Mouse (Mus musculus) layer of hippocampus, adult 9-11 months (tissue): ENCODE data around the gene Ttc7b.

Source experiments
- DNase-seq: peaks from one replicate; pipeline ENCODE4 v3.0.0; 2022

Gene Ttc7b

DNA sequence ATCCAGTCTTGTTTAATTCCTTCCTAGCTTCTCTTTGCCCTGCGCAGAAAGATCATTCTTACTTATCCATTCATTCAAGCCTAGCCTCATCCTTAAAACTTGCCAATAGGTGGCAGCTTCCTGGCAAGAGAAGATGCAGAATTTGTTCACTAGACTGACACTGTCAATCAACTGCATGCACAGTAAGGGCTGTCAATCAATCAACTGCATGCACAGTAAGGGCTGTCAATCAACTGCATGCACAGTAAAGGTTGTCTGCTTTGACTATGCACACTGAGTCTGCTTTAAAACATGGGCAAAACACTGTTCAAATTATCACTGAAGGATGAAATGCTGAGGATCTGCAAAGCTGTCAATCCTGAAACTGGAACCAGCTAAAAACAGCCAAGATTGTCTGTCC is 37.6 kb downstream of the Ttc7b start:
- DNase-seq, result no peak

DNA sequence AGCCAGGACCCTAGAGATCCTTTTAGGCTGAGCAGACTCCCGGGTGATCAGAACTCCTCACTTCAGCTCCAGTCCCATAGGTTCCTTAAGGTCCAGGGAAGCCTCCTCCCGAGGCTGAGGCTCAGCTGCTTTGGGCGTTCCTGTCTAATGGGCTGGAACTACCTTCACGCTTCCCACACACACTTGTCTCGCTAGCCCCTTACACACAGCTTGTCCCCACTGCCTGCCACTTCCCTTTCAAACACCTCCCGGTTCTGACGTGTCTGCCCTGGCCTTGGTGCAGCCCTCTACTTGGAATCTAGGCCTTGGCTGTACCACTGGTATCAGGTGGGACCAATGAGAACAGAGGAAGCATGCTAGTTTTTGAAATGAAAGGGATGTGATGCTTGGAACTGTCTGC is 38.4 kb downstream of the Ttc7b start:
- no peak for DNase-seq

DNA sequence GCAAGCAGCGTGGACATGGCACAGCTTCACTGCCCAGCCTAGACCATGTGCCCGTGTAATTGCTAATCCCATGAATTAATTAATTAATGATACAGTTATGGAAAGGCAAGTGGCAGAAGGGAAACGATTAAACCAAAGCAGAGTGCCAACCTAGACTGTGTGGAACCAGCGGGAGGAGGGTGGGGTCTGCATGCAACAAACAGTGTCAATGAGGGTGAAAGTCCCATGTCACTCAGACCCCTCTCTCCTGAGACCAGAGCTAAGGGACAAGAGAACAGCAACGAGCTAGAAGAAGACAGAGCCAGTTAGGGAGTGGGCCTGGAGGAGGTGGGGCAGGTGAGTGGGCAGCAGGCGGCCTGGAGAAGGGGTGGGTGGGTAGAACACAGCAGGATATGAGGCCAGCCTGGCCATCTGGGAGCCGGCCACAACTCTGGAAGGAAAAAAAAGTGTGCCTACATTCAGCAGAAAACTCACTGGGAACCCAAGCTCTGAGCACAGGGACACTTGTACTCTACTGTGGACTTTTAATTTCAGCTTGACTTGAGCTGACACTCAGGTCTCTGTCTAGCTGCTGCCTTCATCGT is 39.1 kb downstream of the Ttc7b start:
- no peak for DNase-seq

DNA sequence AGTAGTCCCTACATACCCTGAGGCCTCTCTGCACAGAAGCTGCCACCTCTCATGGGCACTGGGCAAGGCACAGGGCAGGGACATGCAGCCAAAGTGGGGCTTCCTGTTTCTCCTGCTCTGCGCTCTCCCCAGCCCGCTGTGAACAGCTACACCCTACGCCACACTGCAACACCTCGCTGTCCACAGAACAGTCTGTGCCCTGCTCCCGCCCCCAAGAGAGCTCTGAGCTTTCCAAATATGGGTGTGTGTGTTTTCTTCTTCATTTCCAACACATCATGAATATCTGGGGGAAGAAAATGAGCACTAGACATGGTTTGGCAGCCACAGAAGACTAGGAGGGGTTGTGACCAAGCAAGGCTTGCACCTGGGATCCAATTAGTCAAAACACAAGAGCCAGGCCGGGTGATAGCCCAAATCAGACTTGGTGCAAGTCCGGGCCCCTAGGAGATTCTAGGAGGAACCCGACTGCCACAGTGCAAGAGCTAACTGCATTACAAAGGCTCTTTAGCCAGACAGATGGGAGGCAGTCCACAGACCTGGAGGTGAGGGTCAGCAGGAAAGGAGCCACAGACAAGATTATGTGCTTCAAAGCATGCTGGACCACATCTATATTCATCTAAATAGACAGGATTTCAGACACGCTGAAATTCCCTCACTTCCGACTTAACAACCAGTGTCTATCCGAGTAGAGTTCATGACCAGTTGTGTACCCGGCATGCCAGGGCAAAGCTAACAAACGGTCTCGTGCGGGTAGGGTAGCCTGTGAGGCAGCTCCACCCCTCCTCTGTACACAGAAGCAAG is 39.8 kb downstream of the Ttc7b start:
- DNase-seq, result peak; percentile 47

DNA sequence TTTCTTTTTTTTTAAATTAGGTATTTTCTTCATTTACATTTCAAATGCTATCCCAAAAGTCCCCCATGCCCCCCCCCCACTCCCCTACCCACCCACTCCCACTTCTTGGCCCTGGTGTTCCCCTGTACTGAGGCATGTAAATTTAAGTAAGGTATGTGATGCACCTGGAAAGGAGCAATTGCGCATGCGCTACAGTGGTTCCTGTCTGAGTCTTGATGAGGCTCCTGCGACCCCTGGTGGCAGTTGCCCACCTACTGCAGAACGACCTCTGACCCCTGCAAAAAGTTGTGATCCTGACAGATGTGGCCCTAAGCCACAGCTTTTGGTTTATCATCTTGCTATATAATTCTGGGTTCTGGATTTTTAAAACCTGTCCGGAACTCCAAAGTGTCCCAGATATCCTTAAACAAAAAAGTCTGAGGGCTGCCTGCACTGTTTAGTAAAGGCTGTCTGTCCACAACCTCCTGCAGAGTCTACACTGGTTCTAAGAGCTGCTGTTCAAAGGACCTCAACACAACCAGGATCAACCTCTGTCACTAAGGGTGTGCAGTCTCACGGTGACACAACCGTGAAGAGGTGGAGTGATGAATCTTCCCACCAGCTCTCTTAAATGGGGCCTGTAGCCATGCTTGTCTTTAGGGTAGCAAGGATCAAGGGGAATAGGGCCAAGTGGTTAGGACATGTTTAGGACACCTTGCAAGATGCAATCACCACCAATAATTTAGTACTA is 40.6 kb downstream of the Ttc7b start:
- DNase-seq, result no peak

DNA sequence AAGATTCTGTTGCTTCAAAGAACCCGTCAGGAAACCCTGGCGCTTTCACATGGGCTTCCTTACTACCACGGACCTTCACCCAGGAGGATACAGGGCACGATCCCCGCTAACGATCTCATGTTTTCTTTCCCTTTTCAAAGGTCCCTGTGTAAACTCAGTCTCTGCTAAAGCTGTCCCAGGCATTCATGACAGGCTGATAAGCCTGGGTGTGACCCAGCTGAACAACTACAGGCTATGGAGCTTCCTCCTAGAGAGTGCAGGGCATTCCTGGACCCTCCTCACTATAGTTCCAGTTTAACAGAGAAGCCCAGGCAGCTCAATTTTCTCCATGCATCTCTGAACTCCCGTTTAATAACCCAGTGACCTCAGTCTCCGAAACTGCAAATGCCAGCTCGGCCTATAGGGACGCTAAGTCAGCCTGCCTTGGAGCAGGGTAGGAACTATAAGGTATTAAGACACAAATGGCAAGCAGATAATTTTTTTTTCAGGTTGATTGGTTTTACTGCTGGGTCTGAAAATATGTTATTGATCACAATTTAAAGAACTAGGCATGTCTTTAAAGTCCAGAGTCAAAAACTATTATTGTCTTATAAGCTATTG is 41.3 kb downstream of the Ttc7b start:
- no peak for DNase-seq

DNA sequence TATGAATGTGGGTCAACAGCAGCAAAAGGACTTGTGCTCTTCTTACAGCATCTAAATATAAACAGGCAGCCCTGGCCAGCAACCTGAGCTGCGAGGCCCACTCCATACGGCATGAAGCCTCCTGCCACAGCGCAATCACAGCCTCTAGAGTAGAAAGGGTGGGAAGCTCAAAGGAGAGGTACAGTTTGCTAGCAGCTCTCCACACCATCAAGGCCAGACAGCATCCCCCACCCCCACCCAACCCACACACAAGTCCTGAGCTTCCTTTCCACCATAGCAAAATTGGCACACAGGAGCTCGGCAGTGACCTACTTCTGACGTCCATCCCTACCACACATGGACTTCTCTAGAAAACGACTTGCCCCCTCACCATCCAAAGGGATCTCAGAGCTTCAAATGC is 42.0 kb downstream of the Ttc7b start:
- no peak for DNase-seq

DNA sequence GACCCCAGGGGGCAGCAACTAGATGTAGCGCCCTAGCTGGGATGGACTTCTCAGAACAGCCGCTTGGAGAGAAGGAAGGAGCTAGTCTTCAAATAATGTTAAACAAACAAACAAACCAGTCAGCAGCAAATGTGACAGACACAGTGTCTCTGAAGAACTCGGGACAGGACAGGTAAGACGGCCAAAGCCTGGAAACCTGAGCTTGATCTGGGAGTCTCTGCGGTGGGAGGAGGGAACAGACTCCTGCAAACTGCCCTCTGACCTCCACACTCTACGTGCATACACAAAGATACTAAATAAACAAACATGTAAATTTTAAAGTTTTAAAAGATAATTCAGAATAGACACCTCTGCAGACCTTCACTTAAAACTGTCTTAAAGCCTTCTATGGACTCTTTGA is 42.5 kb downstream of the Ttc7b start:
- no peak for DNase-seq

DNA sequence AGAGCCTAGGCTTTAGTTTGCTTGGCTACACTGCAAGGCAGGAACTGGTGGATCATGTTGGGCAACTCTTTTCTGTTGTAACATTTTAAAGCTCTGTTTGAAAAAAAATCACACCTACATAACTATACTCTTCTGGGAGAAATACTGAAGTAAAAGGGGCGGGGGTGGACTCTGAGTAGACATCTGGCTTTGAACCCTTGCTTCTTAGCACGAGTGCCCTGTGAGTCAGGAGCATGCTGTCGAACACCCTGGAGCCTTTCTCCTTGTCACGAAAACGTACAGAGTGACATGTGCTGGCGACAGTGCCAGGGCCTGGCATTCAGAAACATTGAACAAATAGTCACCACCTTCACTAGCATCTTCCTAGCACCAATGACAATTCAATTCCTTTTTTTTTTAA is 43.2 kb downstream of the Ttc7b start:
- DNase-seq, result no peak

DNA sequence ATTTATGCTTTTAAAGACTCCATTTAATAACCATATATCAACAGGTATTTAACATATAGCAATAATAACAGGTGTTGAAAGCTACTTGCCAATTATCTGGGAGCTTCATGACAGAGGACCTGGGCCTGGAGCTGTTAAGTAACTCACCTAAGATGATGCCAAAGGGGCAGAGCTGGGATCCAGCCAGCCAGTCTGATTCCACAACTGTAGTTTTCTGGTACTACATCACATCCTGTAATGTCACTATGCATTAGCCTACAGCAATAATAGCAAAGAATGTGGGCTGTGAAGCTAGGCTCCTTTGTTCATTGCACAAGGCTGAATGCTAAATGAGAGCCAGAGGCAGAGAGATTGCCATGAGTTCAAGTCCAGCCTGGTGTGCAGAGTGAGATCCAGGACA is 44.3 kb downstream of the Ttc7b start:
- no peak for DNase-seq

DNA sequence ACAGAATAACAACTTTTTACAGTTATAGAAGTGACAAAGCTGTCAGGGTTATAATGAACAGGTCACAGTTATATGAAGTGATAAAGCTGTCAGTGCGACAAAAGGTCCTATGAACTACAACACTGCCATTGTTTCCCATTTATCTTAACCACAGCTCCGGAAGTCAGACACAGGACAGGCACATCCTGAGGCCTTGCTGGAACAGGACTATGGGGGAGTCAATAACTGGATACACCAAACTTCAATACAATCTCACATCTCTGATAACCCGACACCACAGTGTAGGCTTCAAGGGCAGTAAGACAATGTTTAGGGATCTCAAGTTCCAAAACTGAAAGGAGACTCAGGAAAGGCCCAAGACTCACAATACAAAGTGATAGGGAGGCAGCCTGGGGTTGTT is 45.1 kb downstream of the Ttc7b start:
- no peak for DNase-seq

DNA sequence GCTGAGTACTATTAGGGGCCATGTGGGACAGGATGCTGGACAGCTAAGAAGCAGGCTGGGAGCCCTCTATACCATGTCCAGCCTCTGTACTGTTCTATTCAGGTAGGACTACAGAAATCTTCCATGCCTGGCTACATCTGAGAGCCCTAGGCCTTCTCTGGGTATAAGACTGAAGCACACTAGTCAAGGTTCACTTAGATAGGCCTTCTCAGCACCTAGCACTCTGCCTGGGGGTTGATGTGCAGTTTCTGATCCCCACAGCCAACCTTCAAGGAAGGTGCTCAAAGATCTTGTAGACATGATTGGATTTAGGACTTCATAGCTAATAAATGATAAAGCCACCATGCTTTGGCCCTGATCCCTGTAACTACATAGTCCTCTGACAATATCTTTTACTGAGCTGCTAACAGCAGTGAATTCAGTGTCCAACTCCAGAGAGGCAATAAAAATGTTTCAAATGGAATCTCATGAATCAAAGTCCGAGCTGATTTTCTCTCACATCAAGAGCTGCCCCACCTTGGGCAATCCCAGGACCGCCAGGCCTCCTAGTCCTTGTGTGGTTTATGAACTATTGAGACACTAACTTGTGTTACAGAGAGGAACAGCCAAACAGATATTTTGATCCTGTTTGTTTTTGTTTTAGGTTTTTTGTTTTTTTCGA is 45.8 kb downstream of the Ttc7b start:
- DNase-seq, result no peak

DNA sequence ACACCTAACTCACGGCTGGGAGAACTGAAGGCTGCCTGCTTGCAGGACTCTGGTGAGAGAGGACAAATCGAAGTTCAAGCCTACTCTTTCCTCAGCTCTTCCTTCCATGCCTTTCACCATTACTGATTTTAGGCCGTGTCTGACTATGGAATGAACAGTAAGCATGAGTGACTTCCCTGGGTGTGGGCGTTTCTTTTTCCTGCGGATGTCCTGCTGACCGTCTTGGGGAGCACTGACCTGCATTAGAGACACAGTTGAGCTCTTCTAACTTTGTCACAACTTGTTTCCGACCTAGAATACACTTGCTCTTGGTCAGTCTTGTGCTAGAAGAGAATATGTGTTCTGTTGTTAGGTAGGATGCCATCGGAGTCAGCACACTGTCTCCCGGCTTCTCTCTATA is 50.3 kb downstream of the Ttc7b start:
- DNase-seq, result no peak

DNA sequence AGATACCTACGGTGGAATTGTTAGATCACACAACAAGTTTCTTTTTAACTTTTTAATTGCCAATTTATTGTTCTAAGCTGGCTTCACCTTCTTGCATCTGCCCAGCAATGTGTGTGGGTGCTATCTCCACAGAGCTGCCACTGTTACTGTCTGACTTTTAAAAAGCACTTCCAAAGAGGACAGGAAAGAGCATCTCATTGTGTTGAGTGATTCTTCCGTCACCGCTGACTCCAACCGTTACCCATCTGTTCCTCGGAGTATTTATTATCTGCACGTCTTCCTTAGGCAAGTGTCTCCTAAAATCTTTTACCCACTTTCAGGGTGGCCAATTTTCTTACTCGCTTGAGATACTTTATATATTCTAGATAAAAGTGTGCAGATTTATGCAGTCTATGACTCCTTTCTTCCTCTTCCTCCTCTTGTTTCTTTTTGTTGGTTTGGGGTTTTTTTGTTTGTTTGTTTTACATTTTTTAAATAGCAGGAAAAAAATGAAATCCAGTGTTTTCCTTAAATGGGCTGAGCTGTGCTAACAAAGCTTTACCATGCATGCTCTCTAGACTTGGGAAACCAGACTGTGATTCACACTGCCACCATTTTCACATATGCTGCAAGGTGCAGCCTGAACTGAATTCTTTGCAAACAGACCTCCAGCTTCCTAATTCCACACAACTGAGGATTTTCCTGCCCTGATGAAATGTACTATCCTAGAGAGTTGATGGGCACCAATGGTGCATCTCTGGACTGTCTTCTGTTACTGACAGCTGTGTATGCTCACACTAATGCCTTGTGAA is 50.9 kb downstream of the Ttc7b start:
- no peak for DNase-seq

DNA sequence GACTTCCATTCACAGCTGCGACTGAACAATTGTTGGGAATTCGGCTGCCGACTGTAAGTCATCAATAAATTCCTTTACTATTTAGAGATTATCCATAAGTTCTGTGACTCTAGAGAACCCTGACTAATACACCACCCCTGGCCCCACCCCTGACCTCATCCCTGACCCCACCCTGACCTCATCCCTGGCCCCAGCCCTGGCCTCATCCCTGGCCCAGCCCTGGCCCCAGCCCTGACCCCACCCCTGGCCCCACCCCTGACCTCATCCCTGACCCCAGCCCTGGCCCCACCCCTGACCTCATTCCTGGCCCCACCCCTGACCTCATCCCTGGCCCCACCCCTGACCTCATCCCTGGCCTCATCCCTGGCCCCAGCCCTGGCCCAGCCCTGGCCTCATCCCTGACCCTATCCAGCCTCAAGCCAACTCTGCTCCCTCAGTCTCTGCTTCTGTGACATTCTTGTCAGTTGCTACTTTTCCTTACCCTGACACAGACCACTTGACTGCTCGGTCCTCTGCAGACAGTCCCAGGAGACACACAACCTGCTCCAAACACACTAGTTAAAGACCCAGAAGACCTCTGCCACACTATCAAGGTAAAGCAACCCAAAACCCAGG is 55.4 kb downstream of the Ttc7b start:
- no peak for DNase-seq

DNA sequence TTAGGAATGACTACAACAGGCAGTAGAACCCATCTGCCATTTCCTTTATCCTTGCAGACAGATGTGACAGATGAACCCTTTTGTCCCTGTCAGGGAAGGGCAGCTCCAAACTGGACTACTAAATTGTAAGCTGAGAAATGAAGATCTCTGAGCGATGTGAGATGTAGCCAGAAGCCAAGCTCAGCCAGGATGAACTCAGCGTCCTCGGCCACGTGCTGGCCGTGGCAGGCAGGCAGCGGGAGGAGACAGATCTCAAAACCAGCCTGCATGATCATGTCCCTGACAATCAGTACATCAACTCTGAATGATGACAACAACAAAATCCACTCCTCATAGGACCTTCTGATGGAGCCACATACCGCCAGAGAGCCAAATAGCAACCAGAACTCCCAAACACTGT is 62.9 kb downstream of the Ttc7b start:
- DNase-seq, result no peak

DNA sequence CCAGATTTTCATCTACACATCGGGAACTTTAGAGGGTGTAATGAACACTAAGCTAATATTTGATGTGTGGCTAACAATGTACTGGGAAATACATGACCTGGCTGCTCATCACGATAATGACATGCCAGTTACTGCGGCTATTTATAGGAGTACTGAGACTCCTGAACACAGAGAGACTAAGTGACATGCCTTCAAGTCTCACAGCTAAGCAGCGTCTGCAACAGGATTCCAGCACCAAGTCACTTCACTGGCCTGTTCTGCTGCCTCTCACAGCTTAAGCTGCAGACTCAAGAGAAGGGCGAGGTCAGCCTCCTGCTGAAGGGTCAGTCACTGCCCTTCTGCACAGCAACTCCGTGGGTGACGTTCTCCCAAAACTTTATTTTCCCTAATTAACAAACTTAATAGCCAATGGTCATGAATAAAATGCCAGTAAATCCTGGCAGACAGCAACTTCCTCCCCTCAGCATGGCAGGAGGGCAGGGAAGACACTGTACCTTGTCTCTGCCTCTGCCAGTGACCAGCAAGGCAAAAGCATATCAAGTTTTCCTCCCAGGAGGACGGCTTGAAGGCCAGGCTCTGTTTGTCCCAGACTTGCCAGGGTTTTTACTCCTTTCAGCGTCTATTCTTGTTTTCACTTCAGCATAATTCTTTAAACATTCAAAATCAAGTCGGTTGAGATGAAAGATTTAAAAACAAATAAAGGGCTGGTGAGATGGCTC is 64.2 kb downstream of the Ttc7b start:
- DNase-seq, result no peak

DNA sequence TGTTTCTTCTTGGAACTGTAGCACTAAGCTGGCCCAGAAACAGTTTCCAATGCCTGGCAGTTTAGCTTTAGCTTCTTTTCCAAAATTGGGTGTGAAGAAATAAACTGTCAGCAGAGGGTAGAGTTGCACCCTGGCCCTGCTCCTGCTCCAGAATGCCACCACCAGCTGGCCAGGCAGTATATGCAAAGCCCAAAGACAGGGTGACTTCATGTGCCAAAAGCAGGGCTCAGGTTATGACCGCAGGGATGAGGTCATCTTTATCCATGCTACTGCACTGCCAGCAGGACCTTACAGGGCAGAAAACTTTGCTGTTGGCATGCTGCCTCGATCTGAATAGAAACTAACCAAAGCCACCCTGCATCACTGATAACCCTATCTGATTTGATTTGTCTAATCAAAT is 65.2 kb downstream of the Ttc7b start:
- DNase-seq, result no peak

DNA sequence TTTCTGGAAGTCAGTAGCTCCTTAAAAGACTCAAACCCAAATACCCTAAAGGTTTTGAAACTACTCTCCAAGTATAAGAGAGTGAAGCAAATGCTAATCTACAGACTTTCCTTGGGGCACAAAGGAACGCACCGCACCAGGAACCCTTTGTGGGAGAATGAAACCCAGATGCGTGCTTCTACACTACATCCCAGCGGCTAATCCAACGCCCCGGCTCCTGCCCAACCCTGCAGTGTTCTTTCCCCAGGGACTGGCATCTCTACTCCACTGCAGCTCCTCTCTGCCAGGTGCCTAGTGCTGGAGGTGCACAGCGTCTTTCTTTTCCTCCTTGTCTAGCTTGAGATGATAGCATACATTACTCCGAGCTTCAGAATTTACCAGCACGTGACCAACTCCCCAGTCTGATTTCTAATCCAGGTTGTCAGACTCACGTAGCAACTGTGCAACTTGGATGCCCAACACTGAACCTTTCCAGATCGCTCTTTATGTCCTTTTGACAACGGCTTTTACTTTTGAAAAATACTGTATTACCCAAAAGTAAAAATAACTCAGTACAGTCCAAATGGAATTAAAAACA is 72.8 kb downstream of the Ttc7b start:
- no peak for DNase-seq

DNA sequence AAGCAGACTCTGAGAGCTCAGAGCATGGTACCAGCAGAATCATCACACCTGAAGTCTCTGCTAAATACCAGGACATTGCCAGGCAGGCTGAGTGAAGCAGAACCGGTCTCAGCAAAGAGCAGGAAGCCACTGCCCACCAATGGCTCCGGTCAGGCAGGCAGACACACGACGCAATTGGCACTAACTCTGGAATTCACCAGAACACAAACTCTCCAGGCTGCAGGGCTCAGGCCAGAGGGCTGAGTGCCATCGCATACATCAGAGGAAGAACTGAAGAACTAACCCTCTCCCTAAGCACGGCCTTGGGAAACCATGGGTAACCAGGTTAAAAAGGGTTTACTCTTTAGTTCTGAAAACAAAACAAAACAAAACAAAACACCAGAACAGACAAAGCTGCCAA is 73.5 kb downstream of the Ttc7b start:
- DNase-seq, result no peak

DNA sequence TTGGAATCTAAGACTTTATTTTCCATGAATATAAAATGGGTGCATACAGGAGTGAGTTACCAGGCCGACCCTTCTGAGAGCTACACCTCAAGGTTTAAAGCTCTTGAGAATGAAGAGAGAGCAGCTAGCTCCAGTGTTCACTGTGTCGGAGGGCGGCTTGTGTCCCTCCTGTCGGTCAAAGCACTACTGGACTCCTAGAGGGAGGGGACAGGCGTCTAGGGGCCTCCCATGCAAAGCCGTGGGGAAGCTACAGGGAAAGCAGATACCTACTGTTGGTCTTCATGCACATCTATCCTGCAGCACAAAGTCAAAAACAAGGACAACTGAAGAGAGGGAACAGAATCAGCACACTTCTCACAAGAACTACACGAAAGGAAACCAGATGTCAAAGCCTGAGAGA is 74.9 kb downstream of the Ttc7b start:
- no peak for DNase-seq
